Mouse (Mus musculus): ENCODE measurements around the gene Fem1b.
"Not testable (repeated sequence)": the region's sequence is repeated elsewhere in the genome, so short reads cannot be mapped to it uniquely, and the experiment has no call there.

The Fem1b gene

GRCm38 (mm10) chr9:62826456-62826855 lies 14.7 kb upstream of the Fem1b start:
- no peak for DNase-seq

GRCm38 (mm10) chr9:62825791-62826393 lies 14.2 kb upstream of the Fem1b start:
- DNase-seq: peak in 1 of 2 experiments; percentile 25

- no peak for DNase-seq
Measured at GRCm38 (mm10) chr9:62821811-62822210, 10.1 kb upstream of the Fem1b start.

- no peak for DNase-seq
Measured at GRCm38 (mm10) chr9:62820829-62821228, 9.1 kb upstream of the Fem1b start.

GRCm38 (mm10) chr9:62819910-62820309 lies 8.2 kb upstream of the Fem1b start:
- DNase-seq: not testable (repeated sequence)

GRCm38 (mm10) chr9:62819494-62819893 lies 7.8 kb upstream of the Fem1b start:
- no peak for DNase-seq

GRCm38 (mm10) chr9:62817828-62818614 lies 6.3 kb upstream of the Fem1b start:
- DNase-seq: no peak

GRCm38 (mm10) chr9:62817099-62817571 lies 5.4 kb upstream of the Fem1b start:
- no peak for DNase-seq

GRCm38 (mm10) chr9:62816323-62817098 lies 4.8 kb upstream of the Fem1b start:
- DNase-seq: no peak

GRCm38 (mm10) chr9:62814751-62815150 lies 3.0 kb upstream of the Fem1b start:
- DNase-seq: no peak

GRCm38 (mm10) chr9:62812216-62813049 lies 699 bp upstream of the Fem1b start:
- no peak for DNase-seq

GRCm38 (mm10) chr9:62810543-62811515 lies 905 bp downstream of the Fem1b start:
- DNase-seq: peak; percentile 71 to 86

- no peak for DNase-seq
Measured at GRCm38 (mm10) chr9:62810095-62810494, 1.6 kb downstream of the Fem1b start.

GRCm38 (mm10) chr9:62799218-62799617 lies 12.5 kb downstream of the Fem1b start:
- DNase-seq: not testable (repeated sequence)

GRCm38 (mm10) chr9:62789856-62790255 lies 21.9 kb downstream of the Fem1b start:
- DNase-seq: no peak

GRCm38 (mm10) chr9:62786721-62787120 lies 25.0 kb downstream of the Fem1b start:
- DNase-seq: no peak

- no peak for DNase-seq
Measured at GRCm38 (mm10) chr9:62784233-62784632, 27.5 kb downstream of the Fem1b start.

GRCm38 (mm10) chr9:62782976-62783781 lies 28.6 kb downstream of the Fem1b start:
- peak; percentile 66 to 74 for DNase-seq

GRCm38 (mm10) chr9:62781965-62782364 lies 29.8 kb downstream of the Fem1b start:
- DNase-seq: peak; percentile 30 to 53

- DNase-seq: no peak
Measured at GRCm38 (mm10) chr9:62778721-62779120, 33.0 kb downstream of the Fem1b start.

All from kidney, postnatal 4 days (tissue).